Mouse (Mus musculus): ENCODE results near the gene Garem2. TPM values are rescaled to one million over a fixed set of nuclear protein-coding genes. Genes with fewer than 3 reads are reported as not detected.

Garem2 gene
- total RNA-seq, 1 experiment: 1.7 TPM

- in situ Hi-C loops (cut with MboI; ENCODE audit: low sequenced_read_pairs in 2 of 2, unreplicated experiment in 2 of 2): no loop called here
- peaks cover 0 to 21% of the 10 kb centered on the region in 2 experiments; a peak in 3 of 4 replicates for H3K4me1 ChIP-seq (ENCODE audit: control insufficient read depth in 2 of 2, insufficient read depth in 2 of 2, low read length in 2 of 2, poor library complexity in 1 of 2)
- no peaks in the 10 kb centered on the region for H3K9me3 ChIP-seq (ENCODE audit: control insufficient read depth, insufficient read depth, low read depth, low read length)
- TF ChIP-seq HCFC1 (IDR thresholded peaks at IDR 0.05; ENCODE audit: borderline replicate concordance, insufficient read depth, low read length): no peak
- no peak for TF ChIP-seq MAFK (IDR thresholded peaks at IDR 0.05; ENCODE audit: insufficient read depth, low read depth, low read length)
- no peak for TF ChIP-seq ZC3H11A (IDR thresholded peaks at IDR 0.05; ENCODE audit: borderline replicate concordance, low read depth, low read length)
- no peak for TF ChIP-seq ZNF384 (IDR thresholded peaks at IDR 0.05; ENCODE audit: low read depth, low read length)
- TF ChIP-seq CHD2 (IDR thresholded peaks at IDR 0.05; ENCODE audit: low read depth, low read length): no peak
- no peak for DNase-seq (ENCODE audit: low read depth, low spot score)
- H3K9ac ChIP-seq (ENCODE audit: insufficient read depth, low read depth, low read length, poor library complexity, severe bottlenecking): no peak overlapping the region
- no peaks in the 10 kb centered on the region for H3K36me3 ChIP-seq (ENCODE audit: control insufficient read depth, insufficient read depth, low read length, poor library complexity, severe bottlenecking)
- no peak overlapping the region for H3K27ac ChIP-seq (ENCODE audit: insufficient read depth, low read depth, low read length, poor library complexity, severe bottlenecking)
- H3K4me3 ChIP-seq (ENCODE audit: insufficient read depth in 1 of 2, low read depth in 1 of 2, low read length in 2 of 2, poor library complexity in 1 of 2, severe bottlenecking in 1 of 2): 0 out of 4 replicates have a peak overlapping the region, but pooled peaks of 1 of the 2 experiments have one; percentile 43
These were observed 6.8 kb downstream of the Garem2 start for GRCm38 (mm10) chr5:30111771-30112170.

GRCm38 (mm10) chr5:30112533-30113068, 7.6 kb downstream of the Garem2 start:
- peaks cover 0 to 15% of the 10 kb centered on the region in 2 experiments; a peak in 1 of 4 replicates for H3K4me1 ChIP-seq (ENCODE audit: control insufficient read depth in 2 of 2, insufficient read depth in 2 of 2, low read length in 2 of 2, poor library complexity in 1 of 2)
- no peak for TF ChIP-seq CHD2 (IDR thresholded peaks at IDR 0.05; ENCODE audit: low read depth, low read length)
- no peak for TF ChIP-seq HCFC1 (IDR thresholded peaks at IDR 0.05; ENCODE audit: borderline replicate concordance, insufficient read depth, low read length)
- no peak for TF ChIP-seq ZNF384 (IDR thresholded peaks at IDR 0.05; ENCODE audit: low read depth, low read length)
- TF ChIP-seq ZC3H11A (IDR thresholded peaks at IDR 0.05; ENCODE audit: borderline replicate concordance, low read depth, low read length): no peak
- no peak for TF ChIP-seq MAFK (IDR thresholded peaks at IDR 0.05; ENCODE audit: insufficient read depth, low read depth, low read length)
- H3K4me3 ChIP-seq (ENCODE audit: insufficient read depth in 1 of 2, low read depth in 1 of 2, low read length in 2 of 2, poor library complexity in 1 of 2, severe bottlenecking in 1 of 2): no peak overlapping the region
- H3K9ac ChIP-seq (ENCODE audit: insufficient read depth, low read depth, low read length, poor library complexity, severe bottlenecking): no peak overlapping the region
- no peak overlapping the region for H3K27ac ChIP-seq (ENCODE audit: insufficient read depth, low read depth, low read length, poor library complexity, severe bottlenecking)
- H3K36me3 ChIP-seq (ENCODE audit: control insufficient read depth, insufficient read depth, low read length, poor library complexity, severe bottlenecking): no peaks in the 10 kb centered on the region; the same call in 1 of the 2 replicates
- in situ Hi-C loops (cut with MboI; ENCODE audit: low sequenced_read_pairs in 2 of 2, unreplicated experiment in 2 of 2): no loop called here
- DNase-seq (ENCODE audit: low read depth, low spot score): no peak
- H3K9me3 ChIP-seq (ENCODE audit: control insufficient read depth, insufficient read depth, low read depth, low read length): no peaks in the 10 kb centered on the region

GRCm38 (mm10) chr5:30113881-30114760, 9.2 kb downstream of the Garem2 start:
- TF ChIP-seq CHD2 (IDR thresholded peaks at IDR 0.05; ENCODE audit: low read depth, low read length) (no peak), HCFC1 (IDR thresholded peaks at IDR 0.05; ENCODE audit: borderline replicate concordance, insufficient read depth, low read length) (peak; percentile 59; the same call in 1 of the 2 replicates)
- Histone ChIP-seq H3K4me1 (ENCODE audit: control insufficient read depth in 2 of 2, insufficient read depth in 2 of 2, low read length in 2 of 2, poor library complexity in 1 of 2) (peaks cover 0 to 10% of the 10 kb centered on the region in 2 experiments; a peak in 1 of 4 replicates), H3K27ac (ENCODE audit: insufficient read depth, low read depth, low read length, poor library complexity, severe bottlenecking) (no peak overlapping the region), H3K9ac (ENCODE audit: insufficient read depth, low read depth, low read length, poor library complexity, severe bottlenecking) (peak overlapping the region; percentile 84), H3K4me3 (ENCODE audit: insufficient read depth in 1 of 2, low read depth in 1 of 2, low read length in 2 of 2, poor library complexity in 1 of 2, severe bottlenecking in 1 of 2) (peak overlapping the region; percentile 83 to 87), H3K9me3 (ENCODE audit: control insufficient read depth, insufficient read depth, low read depth, low read length) (no peaks in the 10 kb centered on the region), H3K36me3 (ENCODE audit: control insufficient read depth, insufficient read depth, low read length, poor library complexity, severe bottlenecking) (peaks cover 6% of the 10 kb centered on the region)
- DNase-seq (ENCODE audit: low read depth, low spot score): peak; percentile 65
- in situ Hi-C loops (cut with MboI; ENCODE audit: low sequenced_read_pairs in 2 of 2, unreplicated experiment in 2 of 2): no loop called here

DNA sequence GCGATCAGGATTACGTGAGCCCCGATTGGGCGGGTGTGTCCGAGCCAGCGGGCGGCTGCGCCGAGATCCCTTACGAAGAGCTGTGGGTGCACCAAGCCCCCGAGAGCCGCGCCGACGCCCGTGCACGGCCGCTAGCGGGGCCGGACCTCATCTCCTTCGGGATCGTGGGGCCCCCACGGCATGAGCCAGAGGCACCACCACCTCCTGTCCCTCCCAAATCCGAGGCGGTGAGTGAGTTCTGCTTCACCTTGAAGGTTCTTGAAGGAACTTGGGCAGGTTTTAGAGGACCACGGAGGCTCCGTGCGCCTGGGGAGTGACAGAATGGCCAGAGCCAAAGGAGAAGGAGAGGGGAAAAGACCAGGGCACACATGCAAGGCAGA, 9.8 kb downstream of the Garem2 start:
- Histone ChIP-seq H3K4me1 (ENCODE audit: control insufficient read depth in 2 of 2, insufficient read depth in 2 of 2, low read length in 2 of 2, poor library complexity in 1 of 2) (peaks cover 0 to 10% of the 10 kb centered on the region in 2 experiments; a peak in 1 of 4 replicates), H3K9ac (ENCODE audit: insufficient read depth, low read depth, low read length, poor library complexity, severe bottlenecking) (peak overlapping the region; percentile 84), H3K4me3 (ENCODE audit: insufficient read depth in 1 of 2, low read depth in 1 of 2, low read length in 2 of 2, poor library complexity in 1 of 2, severe bottlenecking in 1 of 2) (peak overlapping the region; percentile 83 to 87), H3K9me3 (ENCODE audit: control insufficient read depth, insufficient read depth, low read depth, low read length) (no peaks in the 10 kb centered on the region), H3K27ac (ENCODE audit: insufficient read depth, low read depth, low read length, poor library complexity, severe bottlenecking) (no peak overlapping the region), H3K36me3 (ENCODE audit: control insufficient read depth, insufficient read depth, low read length, poor library complexity, severe bottlenecking) (peaks cover 12% of the 10 kb centered on the region)
- in situ Hi-C loops (cut with MboI; ENCODE audit: low sequenced_read_pairs in 2 of 2, unreplicated experiment in 2 of 2): no loop called here
- no peak for TF ChIP-seq CHD2 (IDR thresholded peaks at IDR 0.05; ENCODE audit: low read depth, low read length)
- TF ChIP-seq HCFC1 (IDR thresholded peaks at IDR 0.05; ENCODE audit: borderline replicate concordance, insufficient read depth, low read length): 0 out of 2 replicates have a peak, but pooled peaks have one; percentile 14
- no peak for TF ChIP-seq MAFK (IDR thresholded peaks at IDR 0.05; ENCODE audit: insufficient read depth, low read depth, low read length)
- TF ChIP-seq ZNF384 (IDR thresholded peaks at IDR 0.05; ENCODE audit: low read depth, low read length): no peak
- DNase-seq (ENCODE audit: low read depth, low spot score): no peak
